Mouse (Mus musculus) intestine, embryonic 15.5 days (tissue): ENCODE data around the gene Osbpl9. TPM values are rescaled to one million over a fixed set of nuclear protein-coding genes. Genes with fewer than 3 reads are reported as not detected.

Experiments used
- ATAC-seq: fragments of 200-750 bp; cut with Nextera tagmentation; 2 replicates; pipeline ENCODE4 v1.8.0; 2017; ENCODE audit warnings: moderate TSS enrichment, moderate library complexity
- H3K27ac ChIP-seq: fragments of 300-500 bp; sonication (generic); 2 replicates; pipeline ENCODE4 v1.5.1; 2015; ENCODE audit warnings: mild to moderate bottlenecking, inconsistent platforms
- H3K27me3 ChIP-seq: fragments of 300-500 bp; sonication (generic); replicated peaks from 2 replicates; pipeline ENCODE4 v1.6.1; 2015; ENCODE audit warnings: inconsistent platforms
- H3K36me3 ChIP-seq: fragments of 300-500 bp; sonication (generic); 2 replicates; pipeline ENCODE4 v1.6.1; 2015; ENCODE audit warnings: inconsistent platforms
- H3K4me1 ChIP-seq: fragments of 300-500 bp; sonication (generic); replicated peaks from 2 replicates; pipeline ENCODE4 v1.6.1; 2015; ENCODE audit warnings: inconsistent platforms
- H3K4me2 ChIP-seq: fragments of 300-500 bp; sonication (generic); replicated peaks from 2 replicates; pipeline ENCODE4 v1.6.1; 2015; ENCODE audit warnings: mild to moderate bottlenecking, inconsistent platforms
- H3K4me3 ChIP-seq: fragments of 300-500 bp; sonication (generic); replicated peaks from 2 replicates; pipeline ENCODE4 v1.5.1; 2015; ENCODE audit warnings: inconsistent platforms
- H3K9ac ChIP-seq: fragments of 300-500 bp; sonication (generic); 2 replicates; pipeline ENCODE4 v1.6.1; 2015; ENCODE audit warnings: inconsistent platforms
- H3K9me3 ChIP-seq: fragments of 300-500 bp; sonication (generic); 2 replicates; pipeline ENCODE4 v1.6.1; 2016; ENCODE audit warnings: inconsistent platforms
- WGBS: fragments of 180-500 bp; shearing (Covaris S2); methylation state at CpG from one replicate; pipeline ENCODE4 v1.1.7; 2015; 5-methylcytosine and 5-hydroxymethylcytosine counted together
- polyA plus RNA-seq: library from polyadenylated mRNA; unstranded; fragments of >200 nt; fragmentation: Nextera tagmentation; extraction: Ambion mirVana; gene quantifications from 2 replicates; pipeline ENCODE4 v1.2.1, GENCODE M21; 2015

Osbpl9 gene
- polyA plus RNA-seq, 1 experiment from 2014 or later: 56.1 TPM

DNA sequence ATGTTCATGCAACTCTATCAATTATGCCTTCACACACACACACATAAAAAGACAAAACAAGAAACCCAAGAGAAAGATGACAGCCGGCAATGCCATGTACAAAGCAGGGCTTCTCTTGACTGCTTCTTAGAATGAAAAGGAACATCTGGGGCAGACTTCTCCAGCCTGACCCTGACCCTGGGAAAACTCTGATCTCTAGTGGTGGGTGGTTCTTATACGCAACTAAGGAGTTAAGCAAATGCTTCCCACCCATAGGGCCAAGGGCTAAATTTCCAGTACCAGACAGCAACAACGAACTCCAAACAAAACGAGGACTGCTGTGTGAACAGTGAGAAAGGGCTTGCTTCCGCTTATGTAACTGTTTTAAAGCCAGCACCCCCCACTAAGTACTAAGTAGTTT is 122.0 kb downstream of the Osbpl9 start:
- peaks cover 5% of the 10 kb centered on the region; the same call in 1 of the 2 replicates for H3K36me3 ChIP-seq
- no peaks in the 10 kb centered on the region for H3K27me3 ChIP-seq
- H3K4me2 ChIP-seq: no peak overlapping the region
- no peak overlapping the region for H3K27ac ChIP-seq
- no peak for ATAC-seq
- no peak overlapping the region for H3K4me3 ChIP-seq
- no peak overlapping the region for H3K9ac ChIP-seq
- no peaks in the 10 kb centered on the region for H3K4me1 ChIP-seq
- no peaks in the 10 kb centered on the region for H3K9me3 ChIP-seq
- WGBS: 53% methylated on average over 5 of the region's 5 CpGs

DNA sequence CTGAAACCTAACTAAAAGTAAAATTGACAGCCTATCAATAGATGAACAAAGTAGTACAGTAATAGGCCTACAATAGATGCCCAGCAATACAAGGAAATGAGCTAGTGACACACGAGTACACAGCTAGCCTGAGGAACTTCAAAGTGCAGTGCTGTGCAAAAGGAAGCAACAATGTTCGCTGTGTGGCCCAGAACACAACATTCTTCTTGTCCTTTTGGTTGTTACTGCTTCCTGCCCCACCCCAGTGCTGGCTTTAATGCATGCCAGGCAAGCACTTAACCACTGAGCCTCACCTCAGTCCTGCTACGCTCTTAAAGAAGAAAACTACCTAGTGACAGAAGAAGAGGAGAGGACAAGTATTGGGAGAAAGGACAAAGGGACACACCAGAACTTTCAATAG is 122.4 kb downstream of the Osbpl9 start:
- Histone ChIP-seq H3K9me3 (no peaks in the 10 kb centered on the region), H3K36me3 (peaks cover 5% of the 10 kb centered on the region; the same call in 1 of the 2 replicates), H3K4me3 (no peak overlapping the region), H3K4me1 (no peaks in the 10 kb centered on the region), H3K9ac (no peak overlapping the region), H3K27ac (no peak overlapping the region), H3K4me2 (no peak overlapping the region), H3K27me3 (no peaks in the 10 kb centered on the region)
- ATAC-seq: no peak
- WGBS: 68% methylated on average over 3 of the region's 3 CpGs

DNA sequence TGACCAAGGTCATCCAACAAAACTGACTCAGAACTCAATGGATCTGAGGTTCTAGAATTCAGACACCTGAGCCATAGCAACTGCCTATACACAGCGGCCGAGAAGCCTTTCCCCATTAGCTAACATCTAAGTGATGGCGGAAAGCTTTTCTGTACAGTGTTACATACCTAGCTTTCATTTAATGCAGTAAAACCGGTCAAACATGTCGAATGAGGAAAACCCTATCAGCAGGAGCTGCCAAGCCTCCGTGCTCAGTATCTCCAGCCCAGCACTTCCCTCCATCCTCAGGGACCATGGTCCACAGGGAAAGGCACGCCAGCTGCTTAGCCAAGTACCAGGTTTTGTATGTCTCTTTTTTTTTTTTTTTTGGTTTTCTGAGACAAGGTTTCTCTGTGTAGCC is 123.1 kb downstream of the Osbpl9 start:
- no peak overlapping the region for H3K27ac ChIP-seq
- no peak for ATAC-seq
- 90% methylated on average over 7 of the region's 7 CpGs for WGBS
- no peak overlapping the region for H3K9ac ChIP-seq
- peaks cover 5% of the 10 kb centered on the region; the same call in 1 of the 2 replicates for H3K36me3 ChIP-seq
- no peaks in the 10 kb centered on the region for H3K27me3 ChIP-seq
- no peak overlapping the region for H3K4me3 ChIP-seq
- H3K4me1 ChIP-seq: no peaks in the 10 kb centered on the region
- H3K9me3 ChIP-seq: no peaks in the 10 kb centered on the region
- no peak overlapping the region for H3K4me2 ChIP-seq

DNA sequence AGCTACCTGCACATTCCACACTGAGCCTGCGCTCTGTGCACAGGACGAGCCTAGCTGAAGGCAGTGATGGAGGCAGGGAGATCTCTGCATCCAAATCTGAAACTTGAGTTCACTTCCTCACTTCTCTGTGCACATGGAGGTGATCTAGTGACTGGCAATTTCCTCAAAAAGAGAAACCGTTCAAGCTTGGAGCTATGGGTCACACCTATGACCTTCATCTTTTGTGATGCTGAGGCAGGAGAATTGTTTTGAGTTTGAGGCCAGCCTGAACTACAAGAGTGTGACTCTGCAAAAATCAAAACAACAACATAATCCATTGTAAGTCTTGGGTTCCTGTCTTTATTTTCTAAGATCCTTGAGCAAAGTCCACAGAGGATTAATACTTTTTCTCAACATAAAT is 128.8 kb downstream of the Osbpl9 start:
- Histone ChIP-seq H3K27me3 (no peaks in the 10 kb centered on the region), H3K4me3 (no peak overlapping the region), H3K4me2 (no peak overlapping the region), H3K9ac (no peak overlapping the region), H3K27ac (no peak overlapping the region), H3K9me3 (no peaks in the 10 kb centered on the region), H3K36me3 (peaks cover 9% of the 10 kb centered on the region), H3K4me1 (no peaks in the 10 kb centered on the region)
- 88% methylated on average over 3 of the region's 3 CpGs for WGBS
- no peak for ATAC-seq

DNA sequence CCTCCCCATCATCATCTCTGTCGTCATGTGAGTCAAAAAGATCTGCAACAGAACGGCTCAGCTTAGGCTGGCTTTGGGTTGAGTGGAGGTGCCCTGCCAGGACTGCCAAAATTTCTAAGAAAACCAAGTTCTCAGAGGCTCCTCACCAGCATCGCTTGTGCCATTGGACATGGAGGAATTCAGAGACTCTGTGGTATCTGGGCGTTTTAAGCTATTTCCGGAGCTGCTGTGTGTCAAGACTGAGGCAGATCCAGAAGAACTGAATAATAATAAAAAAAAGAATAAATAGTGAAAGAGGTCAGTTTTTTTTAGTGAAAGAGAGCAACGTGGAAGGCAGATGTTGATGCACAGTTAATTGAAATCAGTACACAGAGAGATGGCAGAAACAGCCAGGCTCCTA is 129.2 kb downstream of the Osbpl9 start:
- WGBS: 83% methylated on average over 6 of the region's 6 CpGs
- Histone ChIP-seq H3K4me1 (no peaks in the 10 kb centered on the region), H3K27me3 (no peaks in the 10 kb centered on the region)

DNA sequence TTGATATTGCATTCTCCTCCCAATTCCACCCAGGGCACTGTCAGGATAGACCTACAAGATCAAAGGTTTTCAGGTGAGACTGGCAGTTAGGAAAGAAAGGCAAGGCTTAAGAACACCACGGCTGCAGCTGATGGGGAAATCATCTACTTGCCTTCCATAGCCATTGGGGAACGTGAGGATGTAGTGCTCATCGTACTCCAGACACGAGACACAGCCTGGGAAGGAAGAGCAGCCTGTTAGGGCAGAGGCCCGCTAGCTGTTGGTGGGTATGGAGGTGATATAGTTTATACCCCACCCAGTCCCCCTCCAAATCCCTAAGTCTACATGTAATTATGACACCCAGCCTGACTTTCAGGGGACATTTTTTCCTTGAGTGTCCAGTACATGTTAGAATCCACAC is 136.4 kb downstream of the Osbpl9 start:
- Histone ChIP-seq H3K4me1 (no peaks in the 10 kb centered on the region), H3K36me3 (peaks cover 20% of the 10 kb centered on the region), H3K27ac (no peak overlapping the region), H3K4me3 (no peak overlapping the region), H3K4me2 (no peak overlapping the region), H3K9me3 (no peaks in the 10 kb centered on the region), H3K9ac (no peak overlapping the region), H3K27me3 (no peaks in the 10 kb centered on the region)
- WGBS: 93% methylated on average over 5 of the region's 5 CpGs
- ATAC-seq: no peak

More for the DNA sequence above, 129.2 kb downstream of the Osbpl9 start:
- Histone ChIP-seq H3K9me3 (no peaks in the 10 kb centered on the region), H3K36me3 (peaks cover 9% of the 10 kb centered on the region), H3K4me2 (no peak overlapping the region), H3K4me3 (no peak overlapping the region), H3K27ac (no peak overlapping the region), H3K9ac (no peak overlapping the region)
- no peak for ATAC-seq

DNA sequence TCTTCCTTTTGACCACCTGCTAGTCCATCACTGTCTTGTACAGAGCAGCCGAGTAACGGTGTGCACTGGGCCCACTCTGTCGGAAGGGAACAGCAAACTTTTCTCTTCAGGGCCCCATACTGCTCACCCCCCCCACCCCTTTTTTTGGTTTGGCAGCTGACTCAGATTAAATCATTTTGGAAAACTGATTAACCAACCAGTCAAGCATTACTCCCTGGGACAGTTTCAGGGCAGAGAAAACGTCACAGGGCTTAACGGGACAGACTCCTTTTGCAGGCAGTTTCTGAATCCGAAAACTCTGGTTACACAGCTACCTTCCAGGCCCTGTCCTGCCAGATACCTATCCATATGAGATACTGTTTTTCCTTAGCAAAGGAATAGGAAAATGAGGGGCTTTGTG is 137.1 kb downstream of the Osbpl9 start:
- H3K9ac ChIP-seq: no peak overlapping the region
- no peak overlapping the region for H3K4me3 ChIP-seq
- no peaks in the 10 kb centered on the region for H3K4me1 ChIP-seq
- H3K27me3 ChIP-seq: no peaks in the 10 kb centered on the region
- 82% methylated on average over 6 of the region's 6 CpGs for WGBS
- H3K9me3 ChIP-seq: no peaks in the 10 kb centered on the region
- peaks cover 18% of the 10 kb centered on the region for H3K36me3 ChIP-seq
- H3K27ac ChIP-seq: no peak overlapping the region
- H3K4me2 ChIP-seq: no peak overlapping the region
- no peak for ATAC-seq

DNA sequence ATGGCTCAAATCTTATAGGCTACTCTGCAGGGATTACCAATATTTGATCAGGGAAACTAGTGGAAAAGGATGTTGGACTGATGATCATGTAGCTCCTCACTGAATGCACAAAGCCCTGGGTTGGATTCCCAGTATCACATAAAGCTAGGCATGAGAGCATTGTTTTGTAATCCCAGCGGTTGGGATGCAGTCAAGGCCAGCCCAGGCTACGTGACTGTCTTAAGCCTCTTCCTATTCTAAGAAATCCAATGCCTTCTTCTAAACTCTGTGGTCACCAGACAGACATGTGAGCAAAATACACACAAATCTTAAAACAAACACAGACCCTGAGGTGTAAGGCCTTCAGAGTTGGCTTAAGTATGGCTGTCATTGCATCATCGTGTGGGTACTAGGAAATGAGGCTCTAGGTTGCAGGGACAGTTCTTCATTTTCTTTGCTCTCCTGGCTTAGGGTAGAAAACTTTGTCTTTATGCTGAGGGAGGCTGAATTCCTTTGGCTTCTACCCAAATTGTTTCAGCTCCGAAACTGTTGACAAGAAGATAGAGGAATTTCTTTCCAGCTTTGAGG is 142.7 kb downstream of the Osbpl9 start:
- Histone ChIP-seq H3K4me1 (no peaks in the 10 kb centered on the region), H3K27ac (no peak overlapping the region), H3K27me3 (no peaks in the 10 kb centered on the region), H3K9me3 (no peaks in the 10 kb centered on the region), H3K9ac (no peak overlapping the region), H3K36me3 (peaks cover 24% of the 10 kb centered on the region), H3K4me2 (no peak overlapping the region), H3K4me3 (no peak overlapping the region)
- ATAC-seq: no peak
- 85% methylated on average over 4 of the region's 4 CpGs for WGBS

DNA sequence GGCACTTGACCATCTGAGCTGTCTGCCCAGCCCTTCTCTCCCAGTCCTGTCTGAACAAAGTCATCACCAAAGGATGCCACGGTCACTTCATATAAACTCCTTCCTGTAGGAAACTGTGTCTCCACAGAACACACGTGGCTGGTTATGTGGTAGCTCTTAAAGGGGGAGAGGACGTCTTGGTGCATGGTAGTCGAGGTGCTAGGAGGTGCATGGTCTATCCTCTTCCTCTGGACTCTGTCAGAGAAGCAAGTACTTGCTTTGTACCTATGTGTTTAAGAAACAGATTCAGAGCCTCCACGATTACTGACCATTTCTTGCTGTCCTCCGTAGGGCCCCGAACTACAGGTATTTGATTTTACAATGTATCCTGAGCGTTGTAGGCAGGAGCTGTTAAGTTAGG is 144.4 kb downstream of the Osbpl9 start:
- H3K9me3 ChIP-seq: no peaks in the 10 kb centered on the region
- no peak overlapping the region for H3K9ac ChIP-seq
- no peak overlapping the region for H3K4me3 ChIP-seq
- H3K27me3 ChIP-seq: no peaks in the 10 kb centered on the region
- H3K27ac ChIP-seq: no peak overlapping the region
- no peak overlapping the region for H3K4me2 ChIP-seq
- no peak for ATAC-seq
- WGBS: 93% methylated on average over 8 of the region's 8 CpGs
- no peaks in the 10 kb centered on the region for H3K4me1 ChIP-seq
- peaks cover 25% of the 10 kb centered on the region for H3K36me3 ChIP-seq

DNA sequence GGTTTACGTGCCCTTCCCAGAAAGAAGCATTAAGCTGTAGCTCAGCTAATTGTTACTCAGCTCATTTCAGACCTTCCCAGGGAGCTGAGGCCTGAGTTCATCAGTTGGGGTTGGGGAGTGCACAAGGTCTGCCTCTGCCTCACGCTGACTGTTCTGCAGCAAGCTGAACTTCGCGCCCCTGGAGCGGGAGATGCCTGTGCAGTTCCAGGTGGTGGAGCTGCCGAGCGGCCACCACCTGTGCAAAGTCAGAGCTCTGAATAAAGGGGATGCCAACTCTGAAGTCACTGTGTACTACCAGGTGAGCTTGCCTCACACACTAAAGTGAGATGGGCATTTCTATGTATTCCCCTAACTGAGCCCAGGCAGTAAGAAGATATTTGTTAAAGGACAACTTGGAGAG is 145.7 kb downstream of the Osbpl9 start:
- H3K27me3 ChIP-seq: no peaks in the 10 kb centered on the region
- no peak overlapping the region for H3K4me3 ChIP-seq
- ATAC-seq: no peak
- H3K4me2 ChIP-seq: no peak overlapping the region
- H3K27ac ChIP-seq: no peak overlapping the region
- peaks cover 25% of the 10 kb centered on the region for H3K36me3 ChIP-seq
- 74% methylated on average over 7 of the region's 7 CpGs for WGBS
- H3K9me3 ChIP-seq: no peaks in the 10 kb centered on the region
- no peaks in the 10 kb centered on the region for H3K4me1 ChIP-seq
- no peak overlapping the region for H3K9ac ChIP-seq

DNA sequence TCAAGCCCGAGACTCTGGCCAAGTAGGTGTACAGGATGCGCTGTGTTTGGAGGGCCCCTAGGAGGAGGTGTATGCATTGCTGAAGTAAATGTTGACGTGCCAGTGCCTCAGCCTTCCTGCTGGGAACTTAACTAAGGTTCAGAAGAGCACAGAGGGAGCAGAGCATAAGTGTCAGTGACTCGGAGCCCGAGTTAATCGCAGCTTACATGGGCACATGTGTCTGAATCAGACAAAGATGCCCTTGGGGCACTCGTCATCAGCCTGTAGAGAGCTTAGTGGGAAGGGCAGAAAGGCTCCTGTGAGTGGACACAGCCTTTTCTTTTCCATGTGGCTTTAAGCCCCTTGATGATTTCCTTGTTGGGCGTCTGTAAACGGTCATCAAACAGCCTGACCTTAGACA is 148.1 kb downstream of the Osbpl9 start:
- no peak for ATAC-seq
- Histone ChIP-seq H3K27ac (no peak overlapping the region), H3K9ac (no peak overlapping the region), H3K4me1 (no peaks in the 10 kb centered on the region), H3K36me3 (peaks cover 25% of the 10 kb centered on the region), H3K27me3 (no peaks in the 10 kb centered on the region), H3K4me3 (no peak overlapping the region), H3K9me3 (no peaks in the 10 kb centered on the region), H3K4me2 (no peak overlapping the region)
- WGBS: 88% methylated on average over 9 of the region's 9 CpGs

DNA sequence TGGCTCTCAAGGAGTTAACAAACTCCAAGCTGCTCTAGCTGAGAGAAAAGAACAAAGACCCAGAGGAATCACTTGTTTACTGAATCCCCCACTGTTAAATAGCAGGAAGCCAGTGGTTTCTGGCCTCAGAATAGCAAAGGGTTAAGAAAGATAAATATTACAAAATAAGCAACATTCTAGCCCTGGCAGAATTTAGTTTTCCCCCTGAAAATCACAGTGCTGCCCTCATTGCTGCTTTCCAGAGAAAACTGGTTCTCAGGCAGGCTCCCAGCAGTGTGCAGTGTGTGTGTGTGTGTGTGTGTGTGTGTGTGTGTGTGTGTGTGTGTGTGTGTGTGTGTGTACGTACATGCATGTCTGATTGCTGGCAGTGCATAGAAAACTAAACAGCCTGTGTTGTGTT is 149.8 kb downstream of the Osbpl9 start:
- H3K36me3 ChIP-seq: peaks cover 27% of the 10 kb centered on the region
- no peaks in the 10 kb centered on the region for H3K9me3 ChIP-seq
- ATAC-seq: 0 out of 2 replicates have a peak, but pooled peaks have one; percentile 8
- H3K4me3 ChIP-seq: no peak overlapping the region
- no peak overlapping the region for H3K9ac ChIP-seq
- no peaks in the 10 kb centered on the region for H3K27me3 ChIP-seq
- 30% methylated on average over 1 of the region's 1 CpGs for WGBS
- no peaks in the 10 kb centered on the region for H3K4me1 ChIP-seq
- H3K27ac ChIP-seq: no peak overlapping the region
- no peak overlapping the region for H3K4me2 ChIP-seq

DNA sequence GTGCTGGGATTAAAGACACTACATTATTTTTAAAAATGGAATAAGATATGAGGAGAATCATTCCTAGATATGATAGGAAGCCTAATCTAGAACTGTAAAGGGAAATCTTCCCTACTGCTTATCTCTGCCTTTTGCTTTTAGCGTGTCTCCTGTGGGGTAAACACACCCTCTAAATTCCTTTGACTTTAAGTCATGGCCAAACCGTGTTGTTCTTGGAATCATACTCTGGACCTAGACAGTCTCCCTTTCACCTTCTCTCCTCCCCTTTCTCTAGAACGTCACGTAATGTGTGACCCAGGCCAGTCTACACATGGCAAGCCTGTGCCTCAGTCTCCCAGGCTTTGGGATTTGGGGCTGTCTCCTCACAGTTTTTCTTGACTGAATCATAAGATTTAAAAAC is 153.8 kb downstream of the Osbpl9 start:
- Histone ChIP-seq H3K9me3 (no peaks in the 10 kb centered on the region), H3K4me3 (no peak overlapping the region), H3K27ac (no peak overlapping the region), H3K9ac (no peak overlapping the region), H3K36me3 (peaks cover 24% of the 10 kb centered on the region), H3K4me1 (no peaks in the 10 kb centered on the region), H3K4me2 (no peak overlapping the region), H3K27me3 (no peaks in the 10 kb centered on the region)
- 58% methylated on average over 4 of the region's 4 CpGs for WGBS
- ATAC-seq: no peak
